Mouse (Mus musculus): ENCODE results near the gene Ergic1.

DNA sequence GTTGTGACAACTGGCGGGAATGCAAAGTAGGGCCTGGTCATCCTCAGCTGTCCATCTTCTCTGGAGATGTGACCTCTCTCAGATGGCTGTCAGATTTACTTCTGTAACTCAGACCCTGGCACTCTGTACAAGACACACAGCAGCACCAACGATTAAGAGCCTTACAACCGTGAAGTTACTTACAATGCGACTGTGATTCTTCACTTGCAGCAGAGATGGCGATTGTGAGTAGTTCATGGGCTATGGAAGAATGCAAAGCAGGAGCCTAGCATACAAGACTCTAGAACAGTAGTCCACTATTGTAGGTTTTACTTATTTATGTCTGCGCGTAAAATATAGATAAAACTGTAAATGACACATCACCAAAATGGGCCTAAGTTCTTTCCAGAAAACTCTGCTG is 114.6 kb downstream of the Ergic1 start:
- TF ChIP-seq CTCF (IDR thresholded peaks at IDR 0.05; ENCODE audit: insufficient read depth, low read length) (no peak), POLR2A (IDR thresholded peaks at IDR 0.05; ENCODE audit: borderline replicate concordance, extremely low read depth, low read depth, low read length) (no peak)

All from lung, adult 2 months (tissue).